Mouse (Mus musculus): ENCODE data around the gene Hmga2. TPM values are rescaled to one million over a fixed set of nuclear protein-coding genes. Genes with fewer than 3 reads are reported as not detected.

Hmga2 gene
- total and polyA plus RNA-seq, 2 experiments from 2014 or later, result 0.24 to 0.52 TPM

- 37% methylated on average over 19 of the region's 19 CpGs for WGBS
- DNase-seq (no peak), ATAC-seq (no peak)
- no peak overlapping the region for H3K27ac ChIP-seq (ENCODE audit: low read depth, low read length)
- no peaks in the 10 kb centered on the region for H3K9me3 ChIP-seq (ENCODE audit: low read length)
- TF ChIP-seq CTCF (IDR thresholded peaks at IDR 0.05; ENCODE audit: low read depth), result no peak
- H3K9ac ChIP-seq, result no peak overlapping the region
- H3K27me3 ChIP-seq (ENCODE audit: insufficient read depth, low read length), result no peaks in the 10 kb centered on the region
- H3K4me2 ChIP-seq (ENCODE audit: low read depth), result peak overlapping the region; percentile 35
- H3K36me3 ChIP-seq (ENCODE audit: insufficient read depth), result no peaks in the 10 kb centered on the region
- no peak overlapping the region for H3K4me3 ChIP-seq (ENCODE audit: low read depth, low read length)
- H3K4me1 ChIP-seq (ENCODE audit: insufficient read depth), result no peaks in the 10 kb centered on the region
Measured at GRCm38 (mm10) chr10:120449661-120450284, 26.5 kb downstream of the Hmga2 start.

GRCm38 (mm10) chr10:120446799-120447198, 29.5 kb downstream of the Hmga2 start:
- DNase-seq (no peak), ATAC-seq (no peak)
- H3K27ac ChIP-seq (ENCODE audit: low read depth, low read length), result no peak overlapping the region
- H3K36me3 ChIP-seq (ENCODE audit: insufficient read depth), result no peaks in the 10 kb centered on the region
- no peak for TF ChIP-seq CTCF (IDR thresholded peaks at IDR 0.05; ENCODE audit: low read depth)
- 95% methylated on average over 6 of the region's 6 CpGs for WGBS
- no peak overlapping the region for H3K9ac ChIP-seq
- no peak overlapping the region for H3K4me2 ChIP-seq (ENCODE audit: low read depth)
- no peaks in the 10 kb centered on the region for H3K4me1 ChIP-seq (ENCODE audit: insufficient read depth)
- H3K27me3 ChIP-seq (ENCODE audit: insufficient read depth, low read length), result no peaks in the 10 kb centered on the region
- H3K9me3 ChIP-seq (ENCODE audit: low read length), result no peaks in the 10 kb centered on the region
- no peak overlapping the region for H3K4me3 ChIP-seq (ENCODE audit: low read depth, low read length)

- no peak for DNase-seq
- Histone ChIP-seq H3K9ac (no peak overlapping the region), H3K4me1 (ENCODE audit: insufficient read depth) (no peaks in the 10 kb centered on the region), H3K36me3 (ENCODE audit: insufficient read depth) (no peaks in the 10 kb centered on the region), H3K27me3 (ENCODE audit: insufficient read depth, low read length) (no peaks in the 10 kb centered on the region), H3K9me3 (ENCODE audit: low read length) (no peaks in the 10 kb centered on the region), H3K27ac (ENCODE audit: low read depth, low read length) (no peak overlapping the region), H3K4me3 (ENCODE audit: low read depth, low read length) (no peak overlapping the region), H3K4me2 (ENCODE audit: low read depth) (no peak overlapping the region)
- 89% methylated on average over 9 of the region's 9 CpGs for WGBS
- TF ChIP-seq CTCF (IDR thresholded peaks at IDR 0.05; ENCODE audit: low read depth), result no peak
- ATAC-seq, result no peak
Measured at GRCm38 (mm10) chr10:120446206-120446605, 30.1 kb downstream of the Hmga2 start.

GRCm38 (mm10) chr10:120444463-120445070, 31.7 kb downstream of the Hmga2 start:
- 88% methylated on average over 9 of the region's 9 CpGs for WGBS
- Histone ChIP-seq H3K36me3 (ENCODE audit: insufficient read depth) (no peaks in the 10 kb centered on the region), H3K27ac (ENCODE audit: low read depth, low read length) (no peak overlapping the region), H3K4me3 (ENCODE audit: low read depth, low read length) (no peak overlapping the region), H3K27me3 (ENCODE audit: insufficient read depth, low read length) (no peaks in the 10 kb centered on the region), H3K9me3 (ENCODE audit: low read length) (no peaks in the 10 kb centered on the region), H3K4me1 (ENCODE audit: insufficient read depth) (no peaks in the 10 kb centered on the region), H3K4me2 (ENCODE audit: low read depth) (no peak overlapping the region), H3K9ac (no peak overlapping the region)
- ATAC-seq (no peak), DNase-seq (no peak)
- no peak for TF ChIP-seq CTCF (IDR thresholded peaks at IDR 0.05; ENCODE audit: low read depth)

- Histone ChIP-seq H3K4me2 (ENCODE audit: low read depth) (no peak overlapping the region), H3K36me3 (ENCODE audit: insufficient read depth) (no peaks in the 10 kb centered on the region), H3K4me1 (ENCODE audit: insufficient read depth) (no peaks in the 10 kb centered on the region), H3K27me3 (ENCODE audit: insufficient read depth, low read length) (no peaks in the 10 kb centered on the region), H3K9ac (no peak overlapping the region), H3K9me3 (ENCODE audit: low read length) (no peaks in the 10 kb centered on the region), H3K4me3 (ENCODE audit: low read depth, low read length) (no peak overlapping the region), H3K27ac (ENCODE audit: low read depth, low read length) (no peak overlapping the region)
- ATAC-seq (peak; percentile 43), DNase-seq (no peak)
- no peak for TF ChIP-seq CTCF (IDR thresholded peaks at IDR 0.05; ENCODE audit: low read depth)
- WGBS, result 60% methylated on average over 10 of the region's 10 CpGs
Measured at GRCm38 (mm10) chr10:120443757-120444311, 32.4 kb downstream of the Hmga2 start.

GRCm38 (mm10) chr10:120441254-120441653, 35.0 kb downstream of the Hmga2 start:
- DNase-seq (no peak), ATAC-seq (no peak)
- TF ChIP-seq CTCF (IDR thresholded peaks at IDR 0.05; ENCODE audit: low read depth), result no peak
- Histone ChIP-seq H3K9ac (no peak overlapping the region), H3K27ac (ENCODE audit: low read depth, low read length) (no peak overlapping the region), H3K9me3 (ENCODE audit: low read length) (no peaks in the 10 kb centered on the region), H3K4me1 (ENCODE audit: insufficient read depth) (no peaks in the 10 kb centered on the region), H3K4me3 (ENCODE audit: low read depth, low read length) (no peak overlapping the region), H3K36me3 (ENCODE audit: insufficient read depth) (no peaks in the 10 kb centered on the region), H3K4me2 (ENCODE audit: low read depth) (no peak overlapping the region), H3K27me3 (ENCODE audit: insufficient read depth, low read length) (no peaks in the 10 kb centered on the region)
- WGBS, result 38% methylated on average over 11 of the region's 11 CpGs

GRCm38 (mm10) chr10:120434433-120434832, 41.8 kb downstream of the Hmga2 start:
- Histone ChIP-seq H3K9me3 (ENCODE audit: low read length) (no peaks in the 10 kb centered on the region), H3K4me2 (ENCODE audit: low read depth) (no peak overlapping the region), H3K9ac (no peak overlapping the region), H3K27me3 (ENCODE audit: insufficient read depth, low read length) (no peaks in the 10 kb centered on the region), H3K4me1 (ENCODE audit: insufficient read depth) (no peaks in the 10 kb centered on the region), H3K36me3 (ENCODE audit: insufficient read depth) (no peaks in the 10 kb centered on the region), H3K4me3 (ENCODE audit: low read depth, low read length) (no peak overlapping the region), H3K27ac (ENCODE audit: low read depth, low read length) (no peak overlapping the region)
- no peak for TF ChIP-seq CTCF (IDR thresholded peaks at IDR 0.05; ENCODE audit: low read depth)
- peak; percentile 18; the same call in 1 of the 2 replicates for ATAC-seq
- WGBS, result 23% methylated on average over 7 of the region's 7 CpGs
- no peak for DNase-seq

Measured in forebrain, postnatal 0 days (tissue).